Mouse (Mus musculus) brain, embryonic 14.5 days (tissue): ENCODE data around the gene P2rx4.

Source experiments
- CTCF ChIP-seq: fragments of 200-500 bp; IDR thresholded peaks from 2 replicates; pipeline ENCODE4 v1.5.1; 2012; ENCODE audit warnings: inconsistent platforms, mild to moderate bottlenecking, moderate library complexity, borderline replicate concordance; ENCODE audit not compliant: insufficient read depth, insufficient read length; ENCODE audit errors: extremely low read depth
- POLR2A ChIP-seq: fragments of 200-500 bp; IDR thresholded peaks from 2 replicates; pipeline ENCODE4 v1.6.1; 2012; ENCODE audit warnings: mild to moderate bottlenecking, inconsistent platforms, borderline replicate concordance; ENCODE audit not compliant: poor library complexity, insufficient read depth, insufficient read length, severe bottlenecking; ENCODE audit errors: extremely low read depth

DNA sequence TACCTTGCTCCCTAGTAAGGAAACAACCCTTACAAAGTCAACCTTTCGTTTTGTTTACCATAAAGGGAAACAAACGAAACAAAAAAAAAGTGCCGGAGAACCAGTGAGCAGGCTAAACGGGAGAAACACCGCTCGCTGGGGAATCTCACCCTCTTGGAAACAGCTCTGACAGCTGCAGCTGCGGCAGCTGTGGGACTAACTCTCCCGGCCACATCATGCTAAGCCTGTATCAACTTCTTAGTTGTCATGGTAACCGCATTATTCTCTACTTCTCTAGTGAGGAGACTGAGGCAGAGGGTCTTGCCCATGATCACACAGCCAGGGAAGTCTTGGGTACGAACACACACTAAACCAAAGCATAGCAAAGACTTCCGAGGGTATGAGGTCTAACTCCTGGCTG, 66.4 kb downstream of the P2rx4 start:
- TF ChIP-seq CTCF = no peak
- no peak for TF ChIP-seq POLR2A
